Mouse (Mus musculus): ENCODE measurements at regions not wholly inside any gene's neighbourhood (a gene's known extent, or its start where the extent isn't known, plus 50 kb on each side); places are given as distances from the start of the nearest gene placed in this dataset.
A peak's percentile ranks its signal among the peaks of the same experiment; 100 is the strongest.

- H3K27me3 ChIP-seq (replicated peaks; ENCODE audit: control insufficient read depth, insufficient read depth, low read length) = no peaks in the 10 kb centered on the region
- H3K9ac ChIP-seq (ENCODE audit: low read length) = no peak overlapping the region
- no peaks in the 10 kb centered on the region for H3K36me3 ChIP-seq (ENCODE audit: control insufficient read depth, insufficient read depth, low read length)
- H3K27ac ChIP-seq (ENCODE audit: low read depth, low read length) = no peak overlapping the region
- WGBS = 75% methylated on average over 2 of the region's 2 CpGs
- H3K4me1 ChIP-seq (ENCODE audit: control insufficient read depth, insufficient read depth, low read length) = no peaks in the 10 kb centered on the region
- no peak for DNase-seq (ENCODE audit: low spot score)
- no peak overlapping the region for H3K4me2 ChIP-seq (ENCODE audit: low read length)
- no peak for ATAC-seq
- no peaks in the 10 kb centered on the region for H3K9me3 ChIP-seq (replicated peaks; ENCODE audit: control insufficient read depth, low read length)
- H3K4me3 ChIP-seq (ENCODE audit: low read depth, low read length) = no peak overlapping the region
Measured at GRCm38 (mm10) chrX:147616374-147616773, 62.5 kb upstream of the Lrch2 start.

- ATAC-seq = peak; percentile 76
- Histone ChIP-seq H3K4me2 (ENCODE audit: low read length) (no peak overlapping the region), H3K9me3 (replicated peaks; ENCODE audit: control insufficient read depth, low read length) (no peaks in the 10 kb centered on the region), H3K9ac (ENCODE audit: low read length) (no peak overlapping the region), H3K36me3 (ENCODE audit: control insufficient read depth, insufficient read depth, low read length) (no peaks in the 10 kb centered on the region), H3K27ac (ENCODE audit: low read depth, low read length) (no peak overlapping the region), H3K4me1 (ENCODE audit: control insufficient read depth, insufficient read depth, low read length) (no peaks in the 10 kb centered on the region), H3K4me3 (ENCODE audit: low read depth, low read length) (no peak overlapping the region), H3K27me3 (replicated peaks; ENCODE audit: control insufficient read depth, insufficient read depth, low read length) (no peaks in the 10 kb centered on the region)
- WGBS = 23% methylated on average over 3 of the region's 3 CpGs
- DNase-seq (ENCODE audit: low spot score) = peak; percentile 64
Measured at GRCm38 (mm10) chrX:147608660-147609059, 54.8 kb upstream of the Lrch2 start.
